Mouse (Mus musculus) heart, embryonic 13.5 days (tissue): Measurements from ENCODE around the gene Ngb. TPM values are rescaled to one million over a fixed set of nuclear protein-coding genes. Genes with fewer than 3 reads are reported as not detected.

ENCODE experiments used
- ATAC-seq: fragments of 200-750 bp; cut with Nextera tagmentation; 2 replicates; pipeline ENCODE4 v1.8.0; 2017; ENCODE audit warnings: moderate TSS enrichment; ENCODE audit not compliant: insufficient number of reproducible peaks, low FRiP score, low TSS enrichment; ENCODE audit errors: extremely low read depth
- H3K27ac ChIP-seq: fragments of 300-500 bp; sonication (generic); replicated peaks from 2 replicates; pipeline ENCODE4 v1.5.1; 2015; ENCODE audit warnings: moderate library complexity, mild to moderate bottlenecking, inconsistent platforms
- H3K27me3 ChIP-seq: fragments of 300-500 bp; sonication (generic); replicated peaks from 2 replicates; pipeline ENCODE4 v1.6.1; 2015; ENCODE audit warnings: mild to moderate bottlenecking, inconsistent platforms
- H3K36me3 ChIP-seq: fragments of 300-500 bp; sonication (generic); 2 replicates; pipeline ENCODE4 v1.6.1; 2015; ENCODE audit warnings: mild to moderate bottlenecking, inconsistent platforms
- H3K4me1 ChIP-seq: fragments of 300-500 bp; sonication (generic); 2 replicates; pipeline ENCODE4 v1.6.1; 2015; ENCODE audit warnings: inconsistent platforms
- H3K4me2 ChIP-seq: fragments of 300-500 bp; sonication (generic); 2 replicates; pipeline ENCODE4 v1.6.1; 2015; ENCODE audit warnings: inconsistent platforms, mild to moderate bottlenecking, moderate library complexity
- H3K4me3 ChIP-seq: fragments of 300-500 bp; sonication (generic); 2 replicates; pipeline ENCODE4 v1.5.1; 2015; ENCODE audit warnings: moderate library complexity, mild to moderate bottlenecking, inconsistent platforms
- H3K9ac ChIP-seq: fragments of 300-500 bp; sonication (generic); 2 replicates; pipeline ENCODE4 v1.6.1; 2015; ENCODE audit warnings: inconsistent platforms, mild to moderate bottlenecking, moderate library complexity
- H3K9me3 ChIP-seq: fragments of 300-500 bp; sonication (generic); 2 replicates; pipeline ENCODE4 v1.6.1; 2016; ENCODE audit warnings: inconsistent platforms
- WGBS: fragments of 180-500 bp; shearing (Covaris S2); methylation state at CpG from one replicate; pipeline ENCODE4 v1.1.7; 2015; ENCODE audit warnings: mixed read lengths; 5-methylcytosine and 5-hydroxymethylcytosine counted together
- polyA plus RNA-seq: library from polyadenylated mRNA; unstranded; fragments of >200 nt; fragmentation: Nextera tagmentation; extraction: Ambion mirVana; gene quantifications from 2 replicates; pipeline ENCODE4 v1.2.1, GENCODE M21; 2015

Ngb gene
- polyA plus RNA-seq, 1 experiment from 2014 or later = 0.23 TPM

- no peak for ATAC-seq
- Histone ChIP-seq H3K9ac (no peak overlapping the region), H3K27me3 (no peaks in the 10 kb centered on the region), H3K9me3 (no peaks in the 10 kb centered on the region), H3K4me3 (no peak overlapping the region), H3K4me2 (no peak overlapping the region), H3K36me3 (peaks cover 68% of the 10 kb centered on the region), H3K4me1 (peaks cover 19% of the 10 kb centered on the region), H3K27ac (no peak overlapping the region)
- WGBS = 48% methylated on average over 3 of the region's 3 CpGs
Observed at GRCm38 (mm10) chr12:87131619-87132018, 29.3 kb upstream of the Ngb start.

DNA sequence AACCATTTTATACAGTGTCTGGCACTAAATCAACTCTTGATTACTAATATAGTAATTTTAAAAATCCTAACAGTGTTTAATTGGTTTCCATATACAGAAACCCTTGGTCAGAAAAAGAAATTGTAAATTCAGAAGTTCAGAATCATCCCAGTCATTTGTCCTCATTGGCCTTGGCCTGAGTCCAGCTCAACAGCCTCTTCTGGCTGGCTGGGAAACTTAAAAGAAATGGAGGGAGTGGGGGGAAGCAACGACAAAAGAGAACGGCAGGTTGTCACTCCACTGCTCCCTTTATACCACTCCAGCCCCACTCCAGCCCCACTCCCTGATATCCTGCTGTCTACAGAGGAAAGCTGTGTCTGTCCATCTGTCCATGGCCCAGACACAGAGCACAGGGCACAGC, 28.8 kb upstream of the Ngb start:
- Histone ChIP-seq H3K36me3 (peaks cover 65% of the 10 kb centered on the region), H3K9ac (no peak overlapping the region), H3K27ac (no peak overlapping the region), H3K4me1 (peaks cover 19% of the 10 kb centered on the region), H3K4me3 (no peak overlapping the region), H3K9me3 (no peaks in the 10 kb centered on the region), H3K4me2 (no peak overlapping the region), H3K27me3 (no peaks in the 10 kb centered on the region)
- ATAC-seq = no peak
- WGBS = 68% methylated on average over 2 of the region's 2 CpGs

DNA sequence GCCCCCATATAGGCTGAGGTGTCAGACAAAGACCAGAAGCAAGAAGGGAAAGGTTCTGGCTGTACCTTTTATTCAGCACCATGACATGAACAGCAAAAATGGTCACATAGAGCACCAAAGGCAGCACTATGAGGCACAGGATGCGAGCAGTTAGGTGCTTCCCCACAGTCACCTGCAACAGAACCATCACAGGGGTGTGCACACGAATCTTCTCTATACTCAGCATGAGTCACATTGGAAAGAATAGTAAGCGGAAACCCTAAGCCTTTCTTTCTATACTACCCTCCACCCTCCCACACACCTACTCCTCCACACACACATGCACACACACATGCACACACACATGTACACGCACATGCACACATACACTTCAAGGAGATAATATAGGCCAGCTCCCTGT, 27.9 kb upstream of the Ngb start:
- Histone ChIP-seq H3K27me3 (no peaks in the 10 kb centered on the region), H3K27ac (no peak overlapping the region), H3K4me1 (peaks cover 19% of the 10 kb centered on the region), H3K9ac (no peak overlapping the region), H3K4me3 (no peak overlapping the region), H3K9me3 (no peaks in the 10 kb centered on the region), H3K36me3 (peaks cover 63% of the 10 kb centered on the region), H3K4me2 (no peak overlapping the region)
- ATAC-seq = no peak
- 88% methylated on average over 4 of the region's 4 CpGs for WGBS

GRCm38 (mm10) chr12:87127256-87127655, 24.9 kb upstream of the Ngb start:
- Histone ChIP-seq H3K9me3 (no peaks in the 10 kb centered on the region), H3K27me3 (no peaks in the 10 kb centered on the region), H3K4me1 (peaks cover 12% of the 10 kb centered on the region), H3K4me2 (no peak overlapping the region), H3K27ac (no peak overlapping the region), H3K36me3 (peaks cover 74% of the 10 kb centered on the region), H3K4me3 (no peak overlapping the region), H3K9ac (no peak overlapping the region)
- no peak for ATAC-seq
- 74% methylated on average over 4 of the region's 4 CpGs for WGBS

GRCm38 (mm10) chr12:87121918-87122589, 19.7 kb upstream of the Ngb start:
- Histone ChIP-seq H3K4me2 (no peak overlapping the region), H3K9me3 (no peaks in the 10 kb centered on the region), H3K9ac (no peak overlapping the region), H3K4me1 (no peaks in the 10 kb centered on the region), H3K36me3 (peaks cover 76% of the 10 kb centered on the region), H3K4me3 (no peak overlapping the region), H3K27ac (no peak overlapping the region), H3K27me3 (no peaks in the 10 kb centered on the region)
- 73% methylated on average over 4 of the region's 4 CpGs for WGBS
- ATAC-seq = no peak

DNA sequence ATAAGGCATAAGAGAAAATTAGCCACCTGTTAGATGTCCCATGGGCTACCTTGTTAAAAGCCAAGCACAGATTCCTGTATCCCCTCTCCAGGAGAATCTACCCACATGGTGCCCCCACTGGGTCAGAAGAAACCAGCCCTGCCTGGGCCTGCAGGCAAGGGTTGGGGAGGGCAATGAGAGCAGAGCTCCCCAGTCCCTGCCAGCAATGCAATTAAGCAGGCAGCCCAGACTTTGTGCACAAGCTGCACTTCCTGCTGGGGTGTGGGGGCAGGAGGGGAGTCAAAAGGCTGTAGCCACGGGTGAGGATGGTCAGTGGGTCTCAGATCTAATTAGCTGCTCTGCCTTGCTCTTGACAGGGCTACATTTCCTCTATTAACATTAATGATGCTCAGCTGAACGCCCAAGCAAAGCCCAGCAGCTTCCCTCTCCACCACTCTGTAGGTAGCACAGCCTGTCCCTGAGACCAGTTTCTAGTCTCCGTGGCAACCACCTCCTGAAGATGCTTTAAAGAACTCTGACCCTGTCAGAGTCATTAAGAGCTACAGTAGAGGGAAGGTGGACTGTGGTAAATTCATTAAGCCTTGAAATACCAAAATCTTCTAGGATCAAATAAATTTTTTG, 5.1 kb upstream of the Ngb start:
- no peak for ATAC-seq
- H3K4me3 ChIP-seq = no peak overlapping the region
- H3K9me3 ChIP-seq = no peaks in the 10 kb centered on the region
- no peak overlapping the region for H3K4me2 ChIP-seq
- no peak overlapping the region for H3K27ac ChIP-seq
- H3K36me3 ChIP-seq = peaks cover 49% of the 10 kb centered on the region
- peaks cover 3% of the 10 kb centered on the region for H3K4me1 ChIP-seq
- no peak overlapping the region for H3K9ac ChIP-seq
- H3K27me3 ChIP-seq = peaks cover 20% of the 10 kb centered on the region
- 54% methylated on average over 3 of the region's 3 CpGs for WGBS

DNA sequence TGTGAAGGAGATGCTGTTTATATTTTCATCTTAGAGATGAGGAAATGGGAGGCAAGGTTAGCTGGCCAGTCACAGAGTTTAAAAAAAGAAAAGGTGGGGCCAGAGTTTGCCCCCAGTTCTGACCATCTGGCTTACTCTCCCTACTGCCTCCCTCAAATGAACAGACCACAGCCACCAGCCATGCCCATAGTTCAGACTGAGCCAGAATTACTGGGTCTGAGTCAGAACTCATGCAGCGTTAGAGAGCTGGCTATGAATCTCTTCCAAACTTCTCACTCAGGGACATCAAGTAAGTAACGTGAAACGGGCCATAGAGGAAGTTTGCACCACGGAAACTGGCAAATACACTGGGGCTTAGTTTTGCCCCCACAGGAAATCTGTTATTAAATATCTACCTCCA, 2.5 kb upstream of the Ngb start:
- no peak overlapping the region for H3K4me2 ChIP-seq
- no peak overlapping the region for H3K27ac ChIP-seq
- H3K9ac ChIP-seq = no peak overlapping the region
- WGBS = 81% methylated on average over 4 of the region's 4 CpGs
- H3K4me1 ChIP-seq = peaks cover 13% of the 10 kb centered on the region
- peaks cover 26% of the 10 kb centered on the region for H3K36me3 ChIP-seq
- H3K9me3 ChIP-seq = no peaks in the 10 kb centered on the region
- no peak overlapping the region for H3K4me3 ChIP-seq
- ATAC-seq = no peak
- peaks cover 46% of the 10 kb centered on the region for H3K27me3 ChIP-seq

- Histone ChIP-seq H3K4me2 (no peak overlapping the region), H3K9me3 (no peaks in the 10 kb centered on the region), H3K4me3 (no peak overlapping the region), H3K4me1 (peaks cover 13% of the 10 kb centered on the region), H3K27ac (no peak overlapping the region), H3K36me3 (peaks cover 13% of the 10 kb centered on the region), H3K9ac (no peak overlapping the region), H3K27me3 (peaks cover 60% of the 10 kb centered on the region)
- no peak for ATAC-seq
- WGBS = 84% methylated on average over 4 of the region's 4 CpGs
Observed at GRCm38 (mm10) chr12:87103471-87103870, 1.1 kb upstream of the Ngb start.

DNA sequence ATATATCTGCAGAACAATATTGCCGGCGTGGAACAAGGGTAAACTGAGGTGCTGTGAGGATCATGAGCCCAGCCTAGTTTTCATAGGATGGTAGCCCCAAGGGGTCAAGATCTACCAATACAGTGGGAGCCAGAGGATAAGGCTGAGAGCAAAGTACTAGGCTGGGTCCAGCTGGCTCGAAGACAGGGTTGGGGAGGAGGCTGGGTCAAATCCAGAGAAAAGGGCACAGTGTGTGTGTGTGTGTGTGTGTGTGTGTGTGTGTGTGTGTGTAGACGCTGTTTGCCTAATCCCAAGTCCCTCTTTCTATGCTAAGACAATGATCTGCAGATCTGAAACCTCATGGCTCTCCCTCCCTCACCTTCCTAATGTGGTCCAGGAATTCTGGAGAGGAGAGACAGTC, 2.0 kb downstream of the Ngb start:
- Histone ChIP-seq H3K4me1 (peaks cover 13% of the 10 kb centered on the region), H3K36me3 (no peaks in the 10 kb centered on the region), H3K9ac (no peak overlapping the region), H3K4me3 (no peak overlapping the region), H3K27me3 (peaks cover 70% of the 10 kb centered on the region), H3K9me3 (no peaks in the 10 kb centered on the region), H3K4me2 (no peak overlapping the region), H3K27ac (no peak overlapping the region)
- WGBS = 73% methylated on average over 4 of the region's 4 CpGs
- ATAC-seq = no peak

GRCm38 (mm10) chr12:87093671-87094070, 8.7 kb downstream of the Ngb start:
- Histone ChIP-seq H3K27me3 (peaks cover 13% of the 10 kb centered on the region), H3K27ac (no peak overlapping the region), H3K36me3 (no peaks in the 10 kb centered on the region), H3K4me1 (peaks cover 17% of the 10 kb centered on the region), H3K9me3 (no peaks in the 10 kb centered on the region), H3K4me2 (no peak overlapping the region), H3K9ac (no peak overlapping the region), H3K4me3 (no peak overlapping the region)
- WGBS = 56% methylated on average over 6 of the region's 6 CpGs
- ATAC-seq = no peak

GRCm38 (mm10) chr12:87093249-87093648, 9.1 kb downstream of the Ngb start:
- no peak overlapping the region for H3K4me2 ChIP-seq

DNA sequence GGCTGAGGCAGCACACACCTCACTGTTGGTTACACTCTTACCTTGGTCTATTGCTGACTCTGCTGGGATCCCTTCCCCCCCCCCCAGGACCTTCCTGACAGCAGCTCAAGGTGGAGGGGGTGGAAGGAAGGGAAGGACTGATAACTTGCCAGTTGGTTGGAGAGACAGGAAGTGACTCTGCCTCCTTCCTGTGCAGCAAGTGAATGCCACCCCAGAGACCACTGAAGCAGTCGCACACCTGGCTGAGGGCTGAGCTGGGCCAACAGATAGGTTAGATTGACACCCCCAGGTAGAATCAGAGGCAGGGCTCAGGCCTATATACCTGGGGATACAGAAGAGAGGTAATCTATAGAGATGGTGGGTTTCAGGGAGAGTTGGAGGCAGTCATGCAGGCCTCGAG, 10.4 kb downstream of the Ngb start:
- WGBS = 67% methylated on average over 2 of the region's 2 CpGs
- H3K27me3 ChIP-seq = no peaks in the 10 kb centered on the region; the same call in 1 of the 2 replicates
- no peaks in the 10 kb centered on the region for H3K36me3 ChIP-seq
- ATAC-seq = no peak
- peaks cover 20% of the 10 kb centered on the region for H3K4me1 ChIP-seq
- no peak overlapping the region for H3K4me3 ChIP-seq
- H3K9ac ChIP-seq = no peak overlapping the region
- H3K4me2 ChIP-seq = no peak overlapping the region
- no peaks in the 10 kb centered on the region for H3K9me3 ChIP-seq
- no peak overlapping the region for H3K27ac ChIP-seq

More at GRCm38 (mm10) chr12:87093249-87093648, 9.1 kb downstream of the Ngb start:
- WGBS = 78% methylated on average over 4 of the region's 4 CpGs
- no peaks in the 10 kb centered on the region for H3K36me3 ChIP-seq
- H3K4me1 ChIP-seq = peaks cover 20% of the 10 kb centered on the region
- H3K9ac ChIP-seq = no peak overlapping the region
- peaks cover 8% of the 10 kb centered on the region for H3K27me3 ChIP-seq
- H3K4me3 ChIP-seq = no peak overlapping the region
- H3K9me3 ChIP-seq = no peaks in the 10 kb centered on the region
- no peak overlapping the region for H3K27ac ChIP-seq
- ATAC-seq = no peak
